Mouse (Mus musculus): ENCODE results near the gene Gm45717. TPM values are rescaled to one million over a fixed set of nuclear protein-coding genes. Genes with fewer than 3 reads are reported as not detected.
"Not testable (repeated sequence)": the region's sequence is repeated elsewhere in the genome, so short reads cannot be mapped to it uniquely, and the experiment has no call there.

Gene Gm45717
- polyA plus RNA-seq, 1 experiment: not detected

- no peak for DNase-seq
Measured at GRCm38 (mm10) chr7:140990622-140991021, 34.9 kb upstream of the Gm45717 start.

GRCm38 (mm10) chr7:140990185-140990584, 34.4 kb upstream of the Gm45717 start:
- no peak overlapping the region for H3K27ac ChIP-seq (ENCODE audit: insufficient read depth, low read depth, low read length)
- no peak for DNase-seq
- H3K4me3 ChIP-seq (ENCODE audit: insufficient read depth, low read depth, low read length): no peak overlapping the region
- H3K36me3 ChIP-seq (ENCODE audit: control insufficient read depth, insufficient read depth, low read length): no peaks in the 10 kb centered on the region
- WGBS: 53% methylated on average over 6 of the region's 6 CpGs
- TF ChIP-seq CTCF (conservative IDR thresholded peaks at IDR 0.05; ENCODE audit: insufficient read depth, insufficient read length, low read depth, low read length): no peak
- TF ChIP-seq POLR2A (IDR thresholded peaks at IDR 0.05; ENCODE audit: low read depth, low read length): no peak
- H3K27me3 ChIP-seq (replicated peaks; ENCODE audit: control insufficient read depth, insufficient read depth, low read length): no peaks in the 10 kb centered on the region
- H3K4me1 ChIP-seq (ENCODE audit: control insufficient read depth, insufficient read depth, low read length): no peaks in the 10 kb centered on the region

More at GRCm38 (mm10) chr7:140990622-140991021, 34.9 kb upstream of the Gm45717 start:
- WGBS: 70% methylated on average over 5 of the region's 5 CpGs
- Histone ChIP-seq H3K4me1 (ENCODE audit: control insufficient read depth, insufficient read depth, low read length) (no peaks in the 10 kb centered on the region), H3K4me3 (ENCODE audit: insufficient read depth, low read depth, low read length) (no peak overlapping the region), H3K27ac (ENCODE audit: insufficient read depth, low read depth, low read length) (no peak overlapping the region), H3K36me3 (ENCODE audit: control insufficient read depth, insufficient read depth, low read length) (no peaks in the 10 kb centered on the region), H3K27me3 (replicated peaks; ENCODE audit: control insufficient read depth, insufficient read depth, low read length) (no peaks in the 10 kb centered on the region)
- TF ChIP-seq POLR2A (IDR thresholded peaks at IDR 0.05; ENCODE audit: low read depth, low read length) (no peak), CTCF (conservative IDR thresholded peaks at IDR 0.05; ENCODE audit: insufficient read depth, insufficient read length, low read depth, low read length) (no peak)

- Histone ChIP-seq H3K36me3 (ENCODE audit: control insufficient read depth, insufficient read depth, low read length) (no peaks in the 10 kb centered on the region), H3K27me3 (replicated peaks; ENCODE audit: control insufficient read depth, insufficient read depth, low read length) (no peaks in the 10 kb centered on the region), H3K27ac (ENCODE audit: insufficient read depth, low read depth, low read length) (no peak overlapping the region), H3K4me3 (ENCODE audit: insufficient read depth, low read depth, low read length) (no peak overlapping the region), H3K4me1 (ENCODE audit: control insufficient read depth, insufficient read depth, low read length) (no peaks in the 10 kb centered on the region)
- DNase-seq: no peak
- TF ChIP-seq CTCF (conservative IDR thresholded peaks at IDR 0.05; ENCODE audit: insufficient read depth, insufficient read length, low read depth, low read length): no peak
- TF ChIP-seq POLR2A (IDR thresholded peaks at IDR 0.05; ENCODE audit: low read depth, low read length): no peak
- WGBS: 86% methylated on average over 4 of the region's 4 CpGs
Measured at GRCm38 (mm10) chr7:140989022-140989421, 33.3 kb upstream of the Gm45717 start.

GRCm38 (mm10) chr7:140987182-140988138, 31.7 kb upstream of the Gm45717 start:
- WGBS: 89% methylated on average over 17 of the region's 17 CpGs
- no peaks in the 10 kb centered on the region for H3K4me1 ChIP-seq (ENCODE audit: control insufficient read depth, insufficient read depth, low read length)
- no peak overlapping the region for H3K27ac ChIP-seq (ENCODE audit: insufficient read depth, low read depth, low read length)
- H3K4me3 ChIP-seq (ENCODE audit: insufficient read depth, low read depth, low read length): no peak overlapping the region
- DNase-seq: no peak
- TF ChIP-seq CTCF (conservative IDR thresholded peaks at IDR 0.05; ENCODE audit: insufficient read depth, insufficient read length, low read depth, low read length) (no peak), POLR2A (IDR thresholded peaks at IDR 0.05; ENCODE audit: low read depth, low read length) (no peak)
- no peaks in the 10 kb centered on the region for H3K27me3 ChIP-seq (replicated peaks; ENCODE audit: control insufficient read depth, insufficient read depth, low read length)
- H3K36me3 ChIP-seq (ENCODE audit: control insufficient read depth, insufficient read depth, low read length): no peaks in the 10 kb centered on the region

GRCm38 (mm10) chr7:140982971-140983370, 27.2 kb upstream of the Gm45717 start:
- no peak for DNase-seq
- WGBS: 91% methylated on average over 7 of the region's 7 CpGs
- no peaks in the 10 kb centered on the region for H3K4me1 ChIP-seq (ENCODE audit: control insufficient read depth, insufficient read depth, low read length)
- no peak for TF ChIP-seq CTCF (conservative IDR thresholded peaks at IDR 0.05; ENCODE audit: insufficient read depth, insufficient read length, low read depth, low read length)
- no peak for TF ChIP-seq POLR2A (IDR thresholded peaks at IDR 0.05; ENCODE audit: low read depth, low read length)
- H3K36me3 ChIP-seq (ENCODE audit: control insufficient read depth, insufficient read depth, low read length): no peaks in the 10 kb centered on the region
- H3K27ac ChIP-seq (ENCODE audit: insufficient read depth, low read depth, low read length): no peak overlapping the region
- H3K4me3 ChIP-seq (ENCODE audit: insufficient read depth, low read depth, low read length): no peak overlapping the region
- no peaks in the 10 kb centered on the region for H3K27me3 ChIP-seq (replicated peaks; ENCODE audit: control insufficient read depth, insufficient read depth, low read length)

- no peaks in the 10 kb centered on the region for H3K4me1 ChIP-seq (ENCODE audit: control insufficient read depth, insufficient read depth, low read length)
- H3K27me3 ChIP-seq (replicated peaks; ENCODE audit: control insufficient read depth, insufficient read depth, low read length): no peaks in the 10 kb centered on the region
- TF ChIP-seq POLR2A (IDR thresholded peaks at IDR 0.05; ENCODE audit: low read depth, low read length) (no peak), CTCF (conservative IDR thresholded peaks at IDR 0.05; ENCODE audit: insufficient read depth, insufficient read length, low read depth, low read length) (no peak)
- no peak for DNase-seq
- 87% methylated on average over 8 of the region's 8 CpGs for WGBS
- H3K4me3 ChIP-seq (ENCODE audit: insufficient read depth, low read depth, low read length): no peak overlapping the region
- no peaks in the 10 kb centered on the region for H3K36me3 ChIP-seq (ENCODE audit: control insufficient read depth, insufficient read depth, low read length)
- H3K27ac ChIP-seq (ENCODE audit: insufficient read depth, low read depth, low read length): no peak overlapping the region
Measured at GRCm38 (mm10) chr7:140981704-140982103, 26.0 kb upstream of the Gm45717 start.

- not testable (repeated sequence) for H3K4me3 ChIP-seq (ENCODE audit: insufficient read depth, low read depth, low read length); H3K27me3 ChIP-seq (replicated peaks; ENCODE audit: control insufficient read depth, insufficient read depth, low read length); H3K4me1 ChIP-seq (ENCODE audit: control insufficient read depth, insufficient read depth, low read length); H3K27ac ChIP-seq (ENCODE audit: insufficient read depth, low read depth, low read length); H3K36me3 ChIP-seq (ENCODE audit: control insufficient read depth, insufficient read depth, low read length); DNase-seq
- WGBS: 94% methylated on average over 9 of the region's 9 CpGs
Measured at GRCm38 (mm10) chr7:140976720-140977119, 21.0 kb upstream of the Gm45717 start.
